Mouse (Mus musculus) stomach, postnatal 0 days (tissue): ENCODE measurements around the gene Spp1. TPM values are rescaled to one million over a fixed set of nuclear protein-coding genes. Genes with fewer than 3 reads are reported as not detected.

Experiments
- ATAC-seq: fragments of 200-750 bp; cut with Nextera tagmentation; 2 replicates; pipeline ENCODE4 v1.8.0; 2017; ENCODE audit not compliant: low FRiP score, low TSS enrichment
- DNase-seq: peaks from one replicate; pipeline ENCODE4 v3.0.0-alpha.2; 2016; ENCODE audit warnings: low spot score
- H3K27ac ChIP-seq: fragments of 300-500 bp; sonication (generic); replicated peaks from 2 replicates; pipeline ENCODE4 v1.5.1; 2014; ENCODE audit warnings: mild to moderate bottlenecking, control low read depth
- H3K27me3 ChIP-seq: fragments of 300-500 bp; sonication (generic); 2 replicates; pipeline ENCODE4 v1.6.1; 2014; ENCODE audit warnings: low read length; ENCODE audit not compliant: control insufficient read depth, insufficient read depth
- H3K36me3 ChIP-seq: fragments of 300-500 bp; sonication (generic); 2 replicates; pipeline ENCODE4 v1.6.1; 2014; ENCODE audit warnings: low read length, mixed read lengths; ENCODE audit not compliant: control insufficient read depth, insufficient read depth
- H3K4me1 ChIP-seq: fragments of 300-500 bp; sonication (generic); replicated peaks from 2 replicates; pipeline ENCODE4 v1.6.1; 2014; ENCODE audit warnings: antibody characterized with exemption; ENCODE audit not compliant: control insufficient read depth, insufficient read depth
- H3K4me2 ChIP-seq: fragments of 300-500 bp; sonication (generic); replicated peaks from 2 replicates; pipeline ENCODE4 v1.6.1; 2014; ENCODE audit warnings: low read depth, mild to moderate bottlenecking, control low read depth, moderate library complexity
- H3K4me3 ChIP-seq: fragments of 300-500 bp; sonication (generic); 2 replicates; pipeline ENCODE4 v1.5.1; 2014; ENCODE audit warnings: low read depth, low read length, control low read depth
- H3K9ac ChIP-seq: fragments of 300-500 bp; sonication (generic); 2 replicates; pipeline ENCODE4 v1.6.1; 2014; ENCODE audit warnings: mild to moderate bottlenecking, low read length, control low read depth, mixed read lengths
- H3K9me3 ChIP-seq: fragments of 300-500 bp; sonication (generic); 2 replicates; pipeline ENCODE4 v1.6.1; 2016; ENCODE audit warnings: low read length; ENCODE audit not compliant: control insufficient read depth
- CTCF ChIP-seq: IDR thresholded peaks from 2 replicates; pipeline ENCODE4 v1.5.1; 2016; ENCODE audit warnings: antibody characterized with exemption, low read depth, mild to moderate bottlenecking, moderate library complexity
- EP300 ChIP-seq: optimal IDR thresholded peaks from 2 replicates; pipeline ENCODE3; 2016; ENCODE audit warnings: antibody characterized with exemption
- WGBS: fragments of 180-500 bp; shearing (Covaris S2); extraction: QIAGEN DNeasy Blood & Tissue Kit; methylation state at CpG from one replicate; pipeline ENCODE4 v1.1.7; 2014; 5-methylcytosine and 5-hydroxymethylcytosine counted together
- polyA plus RNA-seq: library from polyadenylated mRNA; unstranded; fragments of >200 nt; fragmentation: Nextera tagmentation; extraction: Ambion mirVana; gene quantifications from 2 replicates; pipeline ENCODE4 v1.2.1, GENCODE M21; 2015

Gene Spp1
- polyA plus RNA-seq, 1 experiment from 2014 or later, result 233 TPM

DNA sequence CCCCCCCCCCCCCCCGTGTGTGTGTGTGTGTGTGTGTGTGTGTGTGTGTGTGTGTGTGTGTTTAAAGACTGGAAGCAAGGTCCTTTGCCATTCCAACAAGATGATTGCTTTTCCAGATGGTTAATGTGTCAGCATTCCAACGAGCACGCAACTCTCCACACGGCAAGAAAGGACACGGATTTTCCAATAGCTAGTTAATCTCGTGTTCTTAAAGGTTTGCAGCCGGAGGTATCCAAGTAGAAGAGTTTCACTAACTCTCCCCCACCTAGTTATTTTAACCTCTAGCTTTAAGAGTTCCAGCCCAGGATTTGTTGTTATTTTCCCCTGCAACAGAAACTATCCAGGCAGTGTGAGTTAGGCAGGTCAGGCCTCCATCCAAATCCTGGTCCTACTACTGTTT, 25.9 kb downstream of the Spp1 start:
- TF ChIP-seq EP300 (no peak), CTCF (no peak)
- no peaks in the 10 kb centered on the region for H3K9me3 ChIP-seq
- peak overlapping the region; percentile 73; the same call in 1 of the 2 replicates for H3K4me3 ChIP-seq
- ATAC-seq (no peak), DNase-seq (no peak)
- H3K27ac ChIP-seq, result no peak overlapping the region
- WGBS, result 21% methylated on average over 6 of the region's 7 CpGs
- peak overlapping the region; percentile 85 for H3K4me2 ChIP-seq
- no peaks in the 10 kb centered on the region for H3K27me3 ChIP-seq
- no peak overlapping the region; the same call in 1 of the 2 replicates for H3K9ac ChIP-seq
- H3K36me3 ChIP-seq, result peaks cover 8% of the 10 kb centered on the region; the same call in 1 of the 2 replicates
- H3K4me1 ChIP-seq, result no peaks in the 10 kb centered on the region

DNA sequence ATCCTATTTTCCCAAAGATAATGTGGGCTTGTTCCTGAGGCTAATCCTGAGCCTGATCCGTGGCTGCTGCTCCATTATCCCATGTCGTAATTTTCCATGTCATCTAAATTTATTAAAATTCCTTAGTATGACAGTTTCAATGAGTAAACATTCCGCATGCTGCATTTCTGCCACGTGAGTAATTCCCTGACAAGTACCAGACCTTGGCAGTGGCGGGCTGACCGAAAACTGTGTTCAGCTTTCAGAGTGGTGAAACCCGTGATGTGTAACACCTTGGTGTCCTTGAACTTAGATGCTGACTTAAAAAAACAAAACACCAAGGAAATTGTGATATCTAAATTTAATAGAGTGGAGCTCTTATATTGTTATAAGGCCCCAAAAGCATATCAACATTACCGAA, 30.4 kb downstream of the Spp1 start:
- TF ChIP-seq EP300 (no peak), CTCF (no peak)
- no peak overlapping the region for H3K4me3 ChIP-seq
- H3K27me3 ChIP-seq, result no peaks in the 10 kb centered on the region
- no peak overlapping the region for H3K9ac ChIP-seq
- 56% methylated on average over 8 of the region's 8 CpGs for WGBS
- DNase-seq, result no peak
- peak; percentile 26; the same call in 1 of the 2 replicates for ATAC-seq
- H3K4me2 ChIP-seq, result no peak overlapping the region
- H3K9me3 ChIP-seq, result no peaks in the 10 kb centered on the region
- H3K4me1 ChIP-seq, result no peaks in the 10 kb centered on the region
- H3K27ac ChIP-seq, result peak overlapping the region; percentile 64; the same call in 1 of the 2 replicates
- H3K36me3 ChIP-seq, result peaks cover 14% of the 10 kb centered on the region

DNA sequence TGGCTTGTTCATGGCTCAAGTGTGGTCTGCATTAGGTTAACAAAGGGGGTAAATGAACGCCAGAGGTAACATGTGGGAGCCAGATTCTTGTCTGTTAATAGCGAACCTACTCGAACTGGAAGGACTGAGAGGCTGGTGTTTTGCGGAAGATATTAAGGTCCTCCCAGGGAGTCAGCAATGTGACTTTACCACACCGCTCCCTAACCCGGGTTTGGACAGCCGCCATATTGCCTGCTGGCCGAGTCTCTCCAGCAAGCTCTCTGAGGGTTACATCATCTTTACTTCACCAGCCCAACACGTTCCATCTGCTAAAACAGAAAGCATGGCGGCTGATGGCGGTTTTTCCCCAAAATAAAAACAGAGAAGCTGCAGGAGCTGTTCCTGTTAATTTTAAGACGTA, 30.8 kb downstream of the Spp1 start:
- no peaks in the 10 kb centered on the region for H3K4me1 ChIP-seq
- no peaks in the 10 kb centered on the region for H3K27me3 ChIP-seq
- ATAC-seq (peak; percentile 38; the same call in 1 of the 2 replicates), DNase-seq (no peak)
- no peak overlapping the region for H3K4me3 ChIP-seq
- H3K9ac ChIP-seq, result no peak overlapping the region
- H3K4me2 ChIP-seq, result no peak overlapping the region
- peak overlapping the region; percentile 64; the same call in 1 of the 2 replicates for H3K27ac ChIP-seq
- TF ChIP-seq EP300, result no peak
- TF ChIP-seq CTCF, result no peak
- H3K36me3 ChIP-seq, result peaks cover 14% of the 10 kb centered on the region
- WGBS, result 69% methylated on average over 12 of the region's 12 CpGs
- no peaks in the 10 kb centered on the region for H3K9me3 ChIP-seq

DNA sequence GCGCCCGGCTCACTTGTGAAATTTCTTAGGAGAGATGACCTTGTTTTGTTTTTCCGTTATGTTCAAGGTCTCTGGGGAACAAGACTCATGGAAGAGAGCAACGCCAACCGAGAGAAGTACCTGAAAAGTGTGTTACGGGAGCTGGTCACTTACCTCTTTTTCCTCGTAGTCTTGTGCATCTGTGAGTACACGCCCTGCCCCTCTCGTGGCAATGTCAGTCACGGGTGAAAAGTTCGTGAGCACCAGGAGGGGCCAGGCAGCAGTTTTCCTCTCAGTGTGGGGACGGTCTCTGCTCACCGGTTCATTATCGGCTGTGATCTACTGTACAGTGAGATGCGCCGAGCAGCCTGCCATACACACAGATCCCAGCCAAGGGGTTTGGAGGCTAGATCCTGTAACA, 31.9 kb downstream of the Spp1 start:
- WGBS, result 93% methylated on average over 16 of the region's 16 CpGs
- H3K36me3 ChIP-seq, result peaks cover 14% of the 10 kb centered on the region
- ATAC-seq, result no peak

DNA sequence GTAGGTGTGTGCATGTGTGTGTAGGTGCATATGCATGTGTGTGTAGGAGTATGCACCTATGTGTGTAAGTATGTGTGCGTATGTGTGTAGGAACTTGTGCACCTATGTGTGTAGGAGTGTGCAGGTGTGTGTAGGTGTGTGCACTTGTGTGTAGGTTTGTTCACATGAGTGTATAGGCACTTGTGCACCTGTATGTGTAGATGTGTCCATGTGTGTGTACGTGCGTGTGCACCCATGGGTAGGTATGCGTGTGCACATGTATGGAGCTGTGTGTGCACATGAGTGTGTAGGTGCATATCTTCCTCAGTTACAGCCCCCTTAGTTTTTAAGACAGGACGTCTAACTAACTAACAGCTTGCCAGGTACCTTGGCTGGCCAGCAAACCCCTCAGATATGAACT, 33.7 kb downstream of the Spp1 start:
- Histone ChIP-seq H3K27ac (no peak overlapping the region), H3K36me3 (peaks cover 14% of the 10 kb centered on the region), H3K4me1 (no peaks in the 10 kb centered on the region), H3K4me2 (no peak overlapping the region), H3K9me3 (no peaks in the 10 kb centered on the region), H3K9ac (no peak overlapping the region), H3K27me3 (no peaks in the 10 kb centered on the region), H3K4me3 (no peak overlapping the region)
- ATAC-seq, result no peak
- DNase-seq, result no peak
- TF ChIP-seq CTCF (no peak), EP300 (no peak)
- WGBS, result 83% methylated on average over 5 of the region's 5 CpGs

More for the DNA sequence above, 31.9 kb downstream of the Spp1 start:
- Histone ChIP-seq H3K4me1 (no peaks in the 10 kb centered on the region), H3K27me3 (no peaks in the 10 kb centered on the region), H3K4me2 (no peak overlapping the region), H3K4me3 (no peak overlapping the region), H3K9ac (no peak overlapping the region), H3K27ac (no peak overlapping the region), H3K9me3 (no peaks in the 10 kb centered on the region)
- DNase-seq, result no peak
- TF ChIP-seq CTCF (no peak), EP300 (no peak)

DNA sequence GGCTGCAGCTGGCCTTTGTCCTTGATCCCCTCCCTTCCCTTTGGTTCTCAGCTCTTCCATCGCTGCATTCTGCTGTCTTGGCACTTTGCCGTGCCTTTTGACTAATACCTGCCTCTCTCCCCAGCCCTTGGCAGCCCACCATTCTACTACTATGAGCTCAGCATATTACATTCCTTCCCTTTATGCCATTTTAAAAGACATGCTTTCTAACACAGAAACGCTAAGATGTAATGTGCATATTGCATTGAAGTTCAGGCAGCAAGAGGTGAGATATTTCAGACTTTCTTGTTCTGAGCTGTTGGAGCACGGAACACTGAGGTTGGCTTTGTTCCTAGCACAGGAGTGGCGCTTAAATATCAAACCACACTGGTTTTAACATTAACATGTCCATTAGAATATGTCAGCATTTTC, 36.1 kb downstream of the Spp1 start:
- H3K4me1 ChIP-seq, result no peaks in the 10 kb centered on the region
- H3K9ac ChIP-seq, result no peak overlapping the region
- ATAC-seq (no peak; the same call in 1 of the 2 replicates), DNase-seq (no peak)
- TF ChIP-seq EP300 (no peak), CTCF (no peak)
- H3K27ac ChIP-seq, result no peak overlapping the region
- peaks cover 6% of the 10 kb centered on the region for H3K36me3 ChIP-seq
- WGBS, result 55% methylated on average over 5 of the region's 5 CpGs
- H3K9me3 ChIP-seq, result no peaks in the 10 kb centered on the region
- H3K27me3 ChIP-seq, result no peaks in the 10 kb centered on the region
- no peak overlapping the region for H3K4me3 ChIP-seq
- H3K4me2 ChIP-seq, result no peak overlapping the region
